Mouse (Mus musculus): ENCODE measurements around the gene Mboat2. TPM values are rescaled to one million over a fixed set of nuclear protein-coding genes. Genes with fewer than 3 reads are reported as not detected.

Gene Mboat2
- total and polyA plus RNA-seq, 3 experiments, result 0.39 to 4.0 (median 0.76) TPM

DNA sequence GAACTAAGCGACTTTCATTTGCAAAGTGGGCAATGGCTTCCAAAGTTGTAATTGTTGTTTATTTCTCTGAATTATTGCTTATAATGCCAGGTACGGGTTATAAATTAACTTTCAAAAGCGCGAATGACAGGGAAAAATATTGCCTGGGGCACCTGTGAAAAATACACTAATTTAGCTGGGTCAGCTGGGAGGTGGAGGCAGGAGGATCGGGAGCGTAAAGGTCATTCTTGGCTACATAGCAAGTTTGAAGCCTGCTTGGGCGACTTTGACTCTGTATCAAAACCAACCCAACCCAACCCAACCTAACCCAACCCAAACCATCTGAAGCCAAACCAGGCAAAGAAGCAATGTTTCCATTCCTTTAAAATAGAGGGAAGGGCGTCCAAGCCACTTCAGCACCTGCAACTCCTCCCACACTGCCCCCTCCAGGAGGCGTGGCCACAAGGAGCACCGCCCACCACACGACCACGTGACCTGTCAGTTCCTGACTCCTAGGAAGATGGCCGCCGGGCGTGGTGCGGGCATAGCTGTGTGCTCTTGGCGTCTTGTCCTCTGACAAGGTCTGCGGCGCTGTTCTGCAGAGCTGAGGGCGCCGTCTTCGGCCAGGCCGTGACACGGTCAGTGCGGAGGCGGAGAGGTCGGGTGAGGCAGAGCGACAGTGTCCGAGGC is 143.9 kb downstream of the Mboat2 start, which contains the start of gene Kidins220 (continued):
- peak; percentile 85 for TF ChIP-seq SIN3A (IDR thresholded peaks at IDR 0.05; ENCODE audit: low read length)
- no peak for TF ChIP-seq ZNF384 (IDR thresholded peaks at IDR 0.05; ENCODE audit: low read depth, low read length)
- peak; percentile 94 for TF ChIP-seq USF1 (IDR thresholded peaks at IDR 0.05; ENCODE audit: low read depth, low read length)
- TF ChIP-seq MAZ (IDR thresholded peaks at IDR 0.05; ENCODE audit: low read depth, low read length), result peak; percentile 74
- TF ChIP-seq NELFE (IDR thresholded peaks at IDR 0.05; ENCODE audit: low read depth, low read length), result peak; percentile 80
- no peak; the same call in 1 of the 2 replicates for TF ChIP-seq ETS1 (conservative IDR thresholded peaks at IDR 0.05; ENCODE audit: low read depth, low read length)
- peak; percentile 69 for TF ChIP-seq ELF1 (IDR thresholded peaks at IDR 0.05; ENCODE audit: low read depth, low read length)
- peak; percentile 49 for TF ChIP-seq HCFC1 (IDR thresholded peaks at IDR 0.05; ENCODE audit: low read depth, low read length)
- TF ChIP-seq TCF12 (IDR thresholded peaks at IDR 0.05; ENCODE audit: low read depth, low read length), result peak; percentile 76
- TF ChIP-seq POLR2AphosphoS2 (IDR thresholded peaks at IDR 0.05; ENCODE audit: low read depth, low read length), result 0 out of 2 replicates have a peak, but pooled peaks have one; percentile 49

GRCm38 (mm10) chr12:24975115-24975733 is 144.5 kb downstream of the Mboat2 start:
- no peaks in the 10 kb centered on the region for H3K9me3 ChIP-seq (replicated peaks; ENCODE audit: low read length)
- TF ChIP-seq HCFC1 (IDR thresholded peaks at IDR 0.05; ENCODE audit: low read depth, low read length) (peak; percentile 32), ZMIZ1 (IDR thresholded peaks at IDR 0.05; ENCODE audit: low read depth, low read length) (no peak), SIN3A (IDR thresholded peaks at IDR 0.05; ENCODE audit: low read length) (peak; percentile 74; the same call in 1 of the 2 replicates), USF1 (IDR thresholded peaks at IDR 0.05; ENCODE audit: low read depth, low read length) (no peak), GABPA (IDR thresholded peaks at IDR 0.05; ENCODE audit: insufficient replicate concordance, low read depth, low read length) (no peak), CTCF (conservative IDR thresholded peaks at IDR 0.05 in 1 of 2, IDR thresholded peaks at IDR 0.05 in 1 of 2; ENCODE audit: low read depth in 2 of 2, low read length in 2 of 2) (peak; percentile 72 to 78), CHD2 (IDR thresholded peaks at IDR 0.05; ENCODE audit: low read length) (peak; percentile 92), IRF4 (IDR thresholded peaks at IDR 0.05; ENCODE audit: low read depth, low read length) (no peak), ETS1 (conservative IDR thresholded peaks at IDR 0.05; ENCODE audit: low read depth, low read length) (0 out of 2 replicates have a peak, but pooled peaks have one; percentile 15), KAT2A (IDR thresholded peaks at IDR 0.05; ENCODE audit: insufficient replicate concordance, low read length) (0 out of 2 replicates have a peak, but pooled peaks have one; percentile 27), TCF12 (IDR thresholded peaks at IDR 0.05; ENCODE audit: low read depth, low read length) (no peak), ELF1 (IDR thresholded peaks at IDR 0.05; ENCODE audit: low read depth, low read length) (no peak), RAD21 (IDR thresholded peaks at IDR 0.05; ENCODE audit: low read depth, low read length) (peak; percentile 42), TBP (conservative IDR thresholded peaks at IDR 0.05; ENCODE audit: low read depth, low read length) (no peak)
- in situ Hi-C loops (cut with MboI; ENCODE audit: low pct_ligation_motif_present, low pct_unique_long_range_greater_than_20kb, low sequenced_read_pairs), result no loop called here
- dilution Hi-C loops (cut with MboI; ENCODE audit: extremely low pct_ligation_motif_present, extremely low pct_unique_long_range_greater_than_20kb, low sequenced_read_pairs), result no loop called here
- H3K27ac ChIP-seq (ENCODE audit: insufficient read depth, low read depth), result peak overlapping the region; percentile 88
- H3K4me3 ChIP-seq (replicated peaks in 1 of 3; ENCODE audit: low read depth in 2 of 3, low read length in 2 of 3, poor library complexity in 1 of 3), result peak overlapping the region; percentile 83 to 91 (median 88)
- H3K79me2 ChIP-seq (replicated peaks; ENCODE audit: control insufficient read depth, extremely low read depth, insufficient read depth, poor library complexity, severe bottlenecking), result peaks cover 34% of the 10 kb centered on the region
- DNase-seq (ENCODE audit: extremely low read depth), result peak; percentile 71
- peaks cover 5 to 43% of the 10 kb centered on the region in 2 experiments for H3K4me1 ChIP-seq (ENCODE audit: control insufficient read depth in 1 of 2, insufficient read depth in 2 of 2)
- H3K36me3 ChIP-seq (replicated peaks in 1 of 2; ENCODE audit: control insufficient read depth in 1 of 2, insufficient read depth in 1 of 2, low read length in 1 of 2), result peaks cover 3 to 25% of the 10 kb centered on the region in 2 experiments
- H3K9ac ChIP-seq (ENCODE audit: insufficient read depth, low read depth), result peak overlapping the region; percentile 75
- H3K27me3 ChIP-seq (replicated peaks), result no peaks in the 10 kb centered on the region
- peak overlapping the region; percentile 87 for H3K4me2 ChIP-seq (ENCODE audit: insufficient read depth, low read depth, poor library complexity, severe bottlenecking)

All from CH12.LX (cell line).